Comparison of ENCODE assay signal across 2 mouse cellular contexts in the genomic region with DNA sequence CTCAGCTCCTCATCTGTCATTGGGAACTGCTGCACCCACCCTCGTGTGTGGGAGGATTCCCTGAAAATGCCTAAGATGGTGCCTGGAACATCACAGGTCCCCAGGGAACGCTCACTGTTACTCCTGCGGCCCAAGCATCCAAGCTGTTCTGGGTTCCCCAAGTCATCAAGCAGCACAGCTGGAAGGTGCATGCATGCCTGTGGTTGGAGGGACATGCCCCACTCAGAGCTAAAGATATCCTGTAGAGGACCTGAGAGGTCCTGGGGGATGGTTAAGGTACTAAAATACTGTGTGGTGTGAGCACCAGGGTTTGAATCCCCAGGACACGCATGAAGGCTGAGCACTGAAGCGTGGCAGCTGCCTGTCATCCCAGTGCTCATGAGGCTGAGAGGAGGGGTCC. TPM values are rescaled to one million over a fixed set of nuclear protein-coding genes. Genes with fewer than 3 reads are reported as not detected.
A peak's percentile ranks its signal among the peaks of the same experiment; 100 is the strongest.
DNase-seq lines count a peak whose midpoint lies in the region; ATAC-seq and TF ChIP-seq lines count a peak whose summit lies in the region.
"Not testable (repeated sequence)": the region's sequence is repeated elsewhere in the genome, so short reads cannot be mapped to it uniquely, and the experiment has no call there.

No protein-coding gene starts in this region.

- peak; percentile 45 for DNase-seq in CH12.LX (ENCODE audit: extremely low read depth)

- H3K27me3 ChIP-seq in CH12.LX (replicated peaks): not testable (repeated sequence)

- H3K9me3 ChIP-seq in CH12.LX (replicated peaks; ENCODE audit: low read length): not testable (repeated sequence)

- not testable (repeated sequence) for H3K4me2 ChIP-seq in CH12.LX (ENCODE audit: insufficient read depth, low read depth, poor library complexity, severe bottlenecking)

- H3K36me3 ChIP-seq in CH12.LX (replicated peaks in 1 of 2; ENCODE audit: control insufficient read depth in 1 of 2, insufficient read depth in 1 of 2, low read length in 1 of 2): peaks cover 30 to 67% of the 10 kb centered on the region in 2 experiments

- not testable (repeated sequence) for H3K27ac ChIP-seq in CH12.LX (ENCODE audit: insufficient read depth, low read depth)

- H3K9ac ChIP-seq in CH12.LX (ENCODE audit: insufficient read depth, low read depth): not testable (repeated sequence)

- H3K4me1 ChIP-seq in CH12.LX (ENCODE audit: control insufficient read depth in 1 of 2, insufficient read depth in 2 of 2): peaks cover 0 to 63% of the 10 kb centered on the region in 2 experiments

- not testable (repeated sequence) for TF ChIP-seq RAD21 in CH12.LX (IDR thresholded peaks at IDR 0.05; ENCODE audit: low read depth, low read length)

- not testable (repeated sequence) for TF ChIP-seq EP300 in CH12.LX (IDR thresholded peaks at IDR 0.05; ENCODE audit: low read length)

- not testable (repeated sequence) for TF ChIP-seq POLR2A in CH12.LX (IDR thresholded peaks at IDR 0.05; ENCODE audit: low read depth, low read length)

- not testable (repeated sequence) for H3K79me2 ChIP-seq in CH12.LX (replicated peaks; ENCODE audit: control insufficient read depth, extremely low read depth, insufficient read depth, poor library complexity, severe bottlenecking)

- H3K4me3 ChIP-seq in CH12.LX (replicated peaks in 1 of 3; ENCODE audit: low read depth in 2 of 3, low read length in 2 of 3, poor library complexity in 1 of 3): not testable (repeated sequence)

- in situ Hi-C loops in CH12.LX (cut with MboI; ENCODE audit: low pct_ligation_motif_present, low pct_unique_long_range_greater_than_20kb, low sequenced_read_pairs): not testable (repeated sequence)

- TF ChIP-seq CTCF in CH12.LX (conservative IDR thresholded peaks at IDR 0.05 in 1 of 2, IDR thresholded peaks at IDR 0.05 in 1 of 2; ENCODE audit: low read depth in 2 of 2, low read length in 2 of 2): not testable (repeated sequence)

- dilution Hi-C loops in CH12.LX (cut with MboI; ENCODE audit: extremely low pct_ligation_motif_present, extremely low pct_unique_long_range_greater_than_20kb, low sequenced_read_pairs): not testable (repeated sequence)

- ATAC-seq in frontal cortex, adult (ENCODE audit: low TSS enrichment): peak; percentile 45; the same call in 1 of the 2 replicates

TF ChIP-seq in CH12.LX, 34 proteins besides CTCF, POLR2A, EP300 and RAD21:
- TF ChIP-seq BHLHE40 (IDR thresholded peaks at IDR 0.05; ENCODE audit: low read depth, low read length) (peak; percentile 54), MEF2A (IDR thresholded peaks at IDR 0.05; ENCODE audit: borderline replicate concordance, low read depth, low read length) (peak; percentile 34; the same call in 1 of the 2 replicates), ETS1 (conservative IDR thresholded peaks at IDR 0.05; ENCODE audit: low read depth, low read length) (peak; percentile 54)

RNA-seq across cellular contexts. Expression of a gene that starts 45.9 kb away (rescaled TPM):
- total RNA-seq in CH12.LX (2012; rRNA removed) (25.1 and 33.7 TPM in 2 replicates), CH12.LX (2014; rRNA removed) (21.0 and 25.2 TPM in 2 replicates)
- polyA plus RNA-seq in CH12.LX (2012; ENCODE audit: insufficient read length, low read depth): 30.3 and 40.5 TPM in 2 replicates

RNA-seq across cellular contexts. Expression of a gene that starts 46.1 kb away (rescaled TPM):
- total RNA-seq in CH12.LX (2012; rRNA removed): 26.1 and 29.0 TPM in 2 replicates
- 14.2 and 15.3 TPM in 2 replicates for total RNA-seq in CH12.LX (2014; rRNA removed)
- polyA plus RNA-seq in CH12.LX (2012; ENCODE audit: insufficient read length, low read depth): 31.5 and 36.2 TPM in 2 replicates

RNA-seq across cellular contexts. Expression of a gene that starts 48.0 kb away (rescaled TPM):
- total RNA-seq in CH12.LX (2012; rRNA removed) (118 and 130 TPM in 2 replicates), CH12.LX (2014; rRNA removed) (69.6 and 78.4 TPM in 2 replicates)
- 98.7 and 111 TPM in 2 replicates for polyA plus RNA-seq in CH12.LX (2012; ENCODE audit: insufficient read length, low read depth)

RNA-seq across cellular contexts. Expression of a gene that starts 52.5 kb away (rescaled TPM):
- 7.1 and 8.9 TPM in 2 replicates for total RNA-seq in CH12.LX (2012; rRNA removed)
- total RNA-seq in CH12.LX (2014; rRNA removed): 4.4 and 4.8 TPM in 2 replicates
- 4.5 and 7.4 TPM in 2 replicates for polyA plus RNA-seq in CH12.LX (2012; ENCODE audit: insufficient read length, low read depth)
